Mouse (Mus musculus) embryonic facial prominence, embryonic 13.5 days (tissue): ENCODE results near the gene Rusc1. TPM values are rescaled to one million over a fixed set of nuclear protein-coding genes. Genes with fewer than 3 reads are reported as not detected.
"Not testable (repeated sequence)": the region's sequence is repeated elsewhere in the genome, so short reads cannot be mapped to it uniquely, and the experiment has no call there.

Source experiments
- ATAC-seq: fragments of 200-750 bp; cut with Nextera tagmentation; 2 replicates; pipeline ENCODE4 v1.8.0; 2017; ENCODE audit warnings: low read depth; ENCODE audit not compliant: insufficient number of reproducible peaks, insufficient read depth, low FRiP score, low TSS enrichment
- H3K27ac ChIP-seq: fragments of 300-500 bp; sonication (generic); 2 replicates; pipeline ENCODE4 v1.5.1; 2015; ENCODE audit warnings: moderate library complexity, mild to moderate bottlenecking, inconsistent platforms
- H3K27me3 ChIP-seq: fragments of 300-500 bp; sonication (generic); 2 replicates; pipeline ENCODE4 v1.6.1; 2015; ENCODE audit warnings: mild to moderate bottlenecking, inconsistent platforms
- H3K36me3 ChIP-seq: fragments of 300-500 bp; sonication (generic); 2 replicates; pipeline ENCODE4 v1.6.1; 2015; ENCODE audit warnings: mild to moderate bottlenecking, inconsistent platforms
- H3K4me1 ChIP-seq: fragments of 300-500 bp; sonication (generic); 2 replicates; pipeline ENCODE4 v1.6.1; 2015; ENCODE audit warnings: inconsistent platforms
- H3K4me2 ChIP-seq: fragments of 300-500 bp; sonication (generic); 2 replicates; pipeline ENCODE4 v1.6.1; 2015; ENCODE audit warnings: moderate library complexity, mild to moderate bottlenecking, inconsistent platforms
- H3K4me3 ChIP-seq: fragments of 300-500 bp; sonication (generic); 2 replicates; pipeline ENCODE4 v1.5.1; 2015; ENCODE audit warnings: mild to moderate bottlenecking, inconsistent platforms
- H3K9ac ChIP-seq: fragments of 300-500 bp; sonication (generic); 2 replicates; pipeline ENCODE4 v1.6.1; 2015; ENCODE audit warnings: mild to moderate bottlenecking, inconsistent platforms
- H3K9me3 ChIP-seq: fragments of 300-500 bp; sonication (generic); 2 replicates; pipeline ENCODE4 v1.6.1; 2016; ENCODE audit warnings: inconsistent platforms
- WGBS: fragments of 180-500 bp; shearing (Covaris S2); methylation state at CpG from one replicate; pipeline ENCODE4 v1.1.7; 2015; ENCODE audit warnings: mixed read lengths; 5-methylcytosine and 5-hydroxymethylcytosine counted together
- polyA plus RNA-seq: library from polyadenylated mRNA; unstranded; fragments of >200 nt; fragmentation: Nextera tagmentation; extraction: Ambion mirVana; gene quantifications from 2 replicates; pipeline ENCODE4 v1.2.1, GENCODE M21; 2015

Gene Rusc1
- polyA plus RNA-seq, 1 experiment from 2014 or later: 23.3 TPM

- 13% methylated on average over 20 of the region's 20 CpGs for WGBS
- Histone ChIP-seq H3K4me1 (peaks cover 39% of the 10 kb centered on the region), H3K27me3 (peaks cover 25% of the 10 kb centered on the region), H3K4me3 (peak overlapping the region; percentile 64), H3K4me2 (peak overlapping the region; percentile 99), H3K36me3 (peaks cover 42% of the 10 kb centered on the region), H3K9ac (peak overlapping the region; percentile 76), H3K9me3 (no peaks in the 10 kb centered on the region), H3K27ac (no peak overlapping the region; the same call in 1 of the 2 replicates)
- ATAC-seq: no peak
These were observed 1.2 kb downstream of the Rusc1 start for GRCm38 (mm10) chr3:89091811-89092508.

DNA sequence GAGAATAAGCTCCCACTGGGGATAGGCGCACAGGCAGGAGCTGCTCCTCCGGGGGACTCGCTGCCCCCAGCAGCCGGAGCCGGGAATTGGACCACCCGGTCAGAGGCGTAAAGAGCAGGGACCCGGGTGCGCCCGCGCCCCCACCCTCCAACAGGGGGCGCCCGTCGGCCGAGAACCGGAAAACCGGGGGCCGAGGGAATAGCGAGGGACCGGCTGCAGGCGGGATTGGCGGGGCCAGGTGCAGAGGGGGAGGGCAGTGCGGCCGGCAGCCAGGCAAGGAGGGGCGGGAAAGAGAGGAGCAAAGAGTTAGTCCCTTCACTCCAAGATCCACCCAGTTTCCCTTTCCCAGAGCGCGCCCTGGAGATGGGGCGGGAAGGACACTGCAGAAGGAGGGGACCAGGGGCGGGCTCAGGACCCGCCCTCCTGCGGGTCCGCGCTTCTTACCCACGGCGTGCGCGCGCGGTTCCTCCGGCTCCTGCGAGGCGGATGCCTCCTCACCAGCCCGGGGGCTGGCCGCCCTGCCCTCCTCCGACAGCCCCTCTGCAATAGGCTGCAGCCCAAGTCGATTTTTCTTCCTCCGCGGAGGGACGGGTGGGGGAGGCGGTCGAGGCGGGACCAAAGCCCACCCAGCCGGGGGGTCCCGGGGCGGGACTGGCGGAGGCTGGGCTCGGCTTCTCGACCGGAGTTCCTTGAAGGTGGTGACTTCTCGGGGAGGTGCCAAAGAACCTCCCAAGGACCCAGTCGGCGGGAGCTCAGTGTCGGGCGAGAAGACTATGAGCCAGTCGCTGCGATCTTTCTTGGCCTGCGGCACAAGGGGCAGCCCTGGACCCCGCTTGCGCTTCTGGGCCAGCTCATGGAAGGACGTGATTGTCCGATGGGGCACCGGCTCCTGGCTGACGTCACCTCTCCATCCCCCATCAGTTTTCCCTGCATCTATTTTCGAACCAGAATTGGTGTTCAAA is 2.1 kb downstream of the Rusc1 start:
- peak overlapping the region; percentile 99 for H3K4me2 ChIP-seq
- peaks cover 40% of the 10 kb centered on the region for H3K36me3 ChIP-seq
- ATAC-seq: peak; percentile 74
- H3K27me3 ChIP-seq: peaks cover 25% of the 10 kb centered on the region
- peak overlapping the region; percentile 76 for H3K9ac ChIP-seq
- peak overlapping the region; percentile 89 for H3K27ac ChIP-seq
- no peaks in the 10 kb centered on the region for H3K9me3 ChIP-seq
- H3K4me3 ChIP-seq: peak overlapping the region; percentile 64
- H3K4me1 ChIP-seq: peaks cover 39% of the 10 kb centered on the region
- under 1% methylated on average over 71 of the region's 74 CpGs for WGBS

DNA sequence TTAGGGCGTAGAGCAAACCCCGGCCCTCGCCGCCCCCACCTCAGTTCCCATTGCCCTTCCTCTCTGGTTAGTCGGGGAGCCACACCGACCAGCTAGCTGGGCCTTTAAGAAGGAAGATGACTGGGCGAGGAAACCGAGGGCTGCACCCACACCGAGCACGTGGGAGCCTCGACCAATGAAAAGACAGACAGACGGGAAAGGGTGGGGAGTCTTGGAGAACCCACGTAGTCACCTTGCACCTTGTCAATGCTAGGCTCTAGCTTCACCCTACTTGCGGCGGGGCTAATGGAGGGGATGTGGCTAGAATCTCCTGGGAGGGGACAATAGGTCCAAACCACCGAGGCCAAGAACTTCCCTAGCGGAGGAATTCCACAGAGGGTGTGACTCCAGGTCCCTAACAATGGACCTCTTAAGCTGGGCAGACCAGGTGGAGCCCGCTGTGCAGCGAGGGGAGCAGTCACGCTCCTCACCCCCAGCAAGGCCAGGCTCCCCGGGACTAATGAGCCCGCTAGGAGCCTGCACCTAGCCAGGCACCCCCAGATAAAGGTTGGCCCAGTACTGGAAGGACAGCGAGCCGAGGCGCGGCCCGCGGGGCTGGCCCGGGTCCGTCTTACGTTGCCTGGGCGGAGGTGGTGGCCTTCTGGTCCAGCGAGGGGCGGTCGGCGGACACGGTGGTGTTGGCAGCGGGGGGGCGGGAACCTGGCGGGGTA is 3.1 kb downstream of the Rusc1 start:
- WGBS: under 1% methylated on average over 40 of the region's 40 CpGs
- peak overlapping the region; percentile 89 for H3K27ac ChIP-seq

GRCm38 (mm10) chr3:89088974-89089373 is 4.1 kb downstream of the Rusc1 start:
- Histone ChIP-seq H3K36me3 (peaks cover 35% of the 10 kb centered on the region), H3K4me3 (peak overlapping the region; percentile 64), H3K4me2 (peak overlapping the region; percentile 99), H3K4me1 (peaks cover 39% of the 10 kb centered on the region), H3K9ac (peak overlapping the region; percentile 76; the same call in 1 of the 2 replicates), H3K27ac (no peak overlapping the region), H3K27me3 (peaks cover 25% of the 10 kb centered on the region), H3K9me3 (no peaks in the 10 kb centered on the region)
- ATAC-seq: no peak
- 60% methylated on average over 14 of the region's 14 CpGs for WGBS

More for the DNA sequence above, 3.1 kb downstream of the Rusc1 start:
- Histone ChIP-seq H3K36me3 (peaks cover 35% of the 10 kb centered on the region), H3K4me2 (peak overlapping the region; percentile 99), H3K4me1 (peaks cover 39% of the 10 kb centered on the region), H3K9ac (peak overlapping the region; percentile 76), H3K9me3 (no peaks in the 10 kb centered on the region), H3K27me3 (peaks cover 25% of the 10 kb centered on the region), H3K4me3 (peak overlapping the region; percentile 64)
- peak; percentile 78 for ATAC-seq

GRCm38 (mm10) chr3:89087338-89088110 is 5.6 kb downstream of the Rusc1 start:
- peak overlapping the region; percentile 28; the same call in 1 of the 2 replicates for H3K27ac ChIP-seq
- ATAC-seq: no peak
- H3K4me1 ChIP-seq: peaks cover 32% of the 10 kb centered on the region
- 21% methylated on average over 21 of the region's 21 CpGs for WGBS
- no peaks in the 10 kb centered on the region for H3K9me3 ChIP-seq
- H3K27me3 ChIP-seq: peaks cover 18% of the 10 kb centered on the region
- H3K4me2 ChIP-seq: peak overlapping the region; percentile 36
- H3K4me3 ChIP-seq: peak overlapping the region; percentile 5; the same call in 1 of the 2 replicates
- H3K9ac ChIP-seq: peak overlapping the region; percentile 36; the same call in 1 of the 2 replicates
- peaks cover 40% of the 10 kb centered on the region for H3K36me3 ChIP-seq

DNA sequence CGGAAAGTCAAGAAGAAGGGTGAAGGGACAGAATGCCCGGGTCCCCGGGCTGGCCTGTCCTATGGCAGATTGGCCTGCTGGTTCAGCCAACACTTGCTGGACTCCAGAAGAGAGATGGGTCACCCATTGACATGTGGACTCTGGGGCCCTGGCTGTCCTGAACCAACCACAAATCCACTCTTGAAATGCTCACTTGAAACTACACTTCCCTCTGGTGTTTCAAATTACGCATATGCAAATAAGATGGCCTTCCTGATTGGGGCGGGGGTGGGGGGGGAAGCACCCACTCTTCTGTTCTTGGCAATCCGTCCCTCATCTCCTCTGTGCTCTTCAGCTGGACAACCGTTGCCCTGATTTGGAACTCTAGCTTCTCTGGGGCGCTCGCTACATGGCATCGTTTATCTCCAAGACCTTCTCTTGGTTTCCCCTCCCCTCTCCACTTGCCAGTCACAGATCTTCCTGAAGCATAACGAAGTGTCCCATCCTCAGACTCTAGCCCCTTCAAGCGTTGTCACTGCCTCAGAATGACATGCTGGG is 8.4 kb downstream of the Rusc1 start:
- Histone ChIP-seq H3K36me3 (peaks cover 58% of the 10 kb centered on the region), H3K9ac (no peak overlapping the region), H3K9me3 (no peaks in the 10 kb centered on the region), H3K4me1 (peaks cover 19% of the 10 kb centered on the region), H3K27ac (no peak overlapping the region), H3K4me3 (no peak overlapping the region), H3K27me3 (peaks cover 7% of the 10 kb centered on the region; the same call in 1 of the 2 replicates), H3K4me2 (no peak overlapping the region)
- WGBS: 83% methylated on average over 12 of the region's 12 CpGs
- ATAC-seq: no peak

- WGBS: 73% methylated on average over 2 of the region's 2 CpGs
- ATAC-seq: no peak
- Histone ChIP-seq H3K27me3 (peaks cover 7% of the 10 kb centered on the region; the same call in 1 of the 2 replicates), H3K4me2 (no peak overlapping the region), H3K4me1 (peaks cover 13% of the 10 kb centered on the region), H3K4me3 (no peak overlapping the region), H3K36me3 (peaks cover 62% of the 10 kb centered on the region), H3K9ac (no peak overlapping the region), H3K9me3 (no peaks in the 10 kb centered on the region), H3K27ac (no peak overlapping the region)
These were observed 9.0 kb downstream of the Rusc1 start for GRCm38 (mm10) chr3:89084133-89084532.

DNA sequence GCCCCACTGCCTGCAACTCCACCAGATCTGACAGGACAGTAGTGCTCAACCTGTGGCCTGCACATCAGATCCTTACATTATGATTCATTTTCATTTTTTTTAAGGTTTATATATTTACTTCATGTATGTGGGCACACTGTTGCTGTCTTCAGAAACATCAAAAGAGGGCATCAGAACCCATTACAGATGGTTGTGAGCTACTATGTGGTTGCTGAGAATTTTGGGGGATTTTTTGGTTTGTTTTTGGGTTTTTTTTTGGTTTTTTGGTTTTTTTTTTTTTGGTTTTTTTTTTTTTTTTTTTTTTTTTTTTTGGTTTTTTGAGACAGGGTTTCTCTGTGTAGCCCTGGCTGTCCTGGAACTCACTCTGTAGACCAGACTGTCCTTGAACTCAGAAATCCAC is 10.8 kb downstream of the Rusc1 start:
- ATAC-seq, H3K9ac ChIP-seq, H3K9me3 ChIP-seq, H3K4me3 ChIP-seq, H3K27ac ChIP-seq, H3K4me2 ChIP-seq, H3K4me1 ChIP-seq, H3K27me3 ChIP-seq: not testable (repeated sequence)
- peaks cover 66% of the 10 kb centered on the region for H3K36me3 ChIP-seq

DNA sequence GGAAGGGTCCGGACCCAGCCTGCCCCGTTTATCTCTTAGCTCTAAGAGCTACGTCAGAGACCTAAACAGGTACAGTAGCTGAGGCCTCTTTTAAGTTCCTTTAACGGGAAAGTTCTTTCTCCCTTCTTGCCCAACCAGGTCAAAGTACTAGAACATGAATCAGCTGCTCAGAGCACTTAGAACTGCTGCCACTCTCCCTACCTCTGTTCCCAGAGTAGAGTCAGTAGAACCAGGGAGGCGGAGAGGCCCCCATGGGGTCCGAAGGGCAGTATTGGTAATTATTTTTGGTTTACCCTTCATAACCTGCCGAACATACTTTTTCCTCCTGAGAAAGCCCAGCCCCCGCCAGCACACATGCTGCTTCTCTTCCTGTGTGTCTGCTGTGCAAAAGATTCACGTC is 15.7 kb downstream of the Rusc1 start:
- Histone ChIP-seq H3K27ac (no peak overlapping the region), H3K27me3 (no peaks in the 10 kb centered on the region), H3K4me3 (no peak overlapping the region), H3K36me3 (peaks cover 85% of the 10 kb centered on the region), H3K4me1 (no peaks in the 10 kb centered on the region), H3K9me3 (no peaks in the 10 kb centered on the region), H3K9ac (no peak overlapping the region), H3K4me2 (no peak overlapping the region)
- 90% methylated on average over 9 of the region's 9 CpGs for WGBS
- no peak for ATAC-seq

GRCm38 (mm10) chr3:89067265-89067664 is 25.8 kb downstream of the Rusc1 start:
- no peak for ATAC-seq
- Histone ChIP-seq H3K27me3 (no peaks in the 10 kb centered on the region), H3K4me1 (no peaks in the 10 kb centered on the region), H3K27ac (no peak overlapping the region), H3K9me3 (no peaks in the 10 kb centered on the region), H3K9ac (no peak overlapping the region), H3K4me3 (no peak overlapping the region), H3K36me3 (peaks cover 95% of the 10 kb centered on the region), H3K4me2 (no peak overlapping the region)
